Mouse (Mus musculus) spleen, postnatal 36 days (tissue): ENCODE measurements around the gene Mapk11.

Experiments
- DNase-seq, 2 experiments: peaks; one replicate each; pipeline ENCODE4 v3.0.0; 2022; ENCODE audit warnings: low spot score in 2 of 2, mixed read lengths in 1 of 2

The Mapk11 gene

DNA sequence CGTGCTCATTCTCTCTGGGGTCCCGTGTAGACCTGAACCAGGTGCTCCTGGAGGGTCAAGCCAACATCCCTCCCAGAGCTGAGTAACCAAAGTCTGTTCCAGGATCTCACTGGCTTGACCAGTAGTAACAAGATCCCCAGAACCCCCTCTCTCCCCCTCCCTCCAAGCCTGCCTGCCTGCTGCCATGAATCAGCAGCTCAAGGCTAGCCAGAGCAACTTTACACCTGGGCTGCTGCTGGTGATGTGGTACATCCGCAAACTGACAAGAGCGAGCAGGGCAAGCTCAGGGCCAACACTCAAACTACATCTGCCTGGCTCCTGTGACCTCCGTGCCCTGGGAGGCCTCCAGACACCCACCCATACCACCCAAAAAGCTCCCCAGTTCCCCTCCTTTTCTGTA lies 8.0 kb downstream of the Mapk11 start:
- no peak for DNase-seq

DNA sequence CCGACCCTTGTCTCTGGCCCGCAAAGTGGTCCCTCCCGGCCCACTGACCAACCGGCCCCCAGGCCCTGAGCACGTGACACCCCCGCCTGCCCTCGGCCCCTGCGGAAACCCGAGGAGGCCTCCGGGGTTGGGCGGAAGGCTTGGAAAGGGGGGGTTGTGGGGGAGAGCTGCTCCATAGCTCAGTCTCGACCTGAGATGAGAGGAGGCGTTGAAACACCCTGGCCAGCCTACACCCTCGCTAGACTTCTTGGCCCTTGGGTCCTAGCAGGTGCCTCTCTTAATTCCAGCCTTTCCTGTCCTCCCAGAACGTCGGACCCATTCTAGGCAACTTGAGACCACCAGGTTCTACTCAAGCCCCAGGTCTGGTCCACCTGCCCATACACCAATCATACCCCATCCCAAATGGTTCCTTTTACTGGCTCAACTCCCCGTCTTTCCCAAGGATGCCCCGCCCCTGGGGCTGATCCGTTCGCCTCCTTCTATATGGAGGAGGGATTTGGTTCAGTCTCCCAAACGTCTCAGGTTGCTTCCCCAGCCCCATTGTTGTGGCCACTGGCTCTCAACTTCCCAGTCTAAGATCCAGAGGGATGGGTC lies 8.7 kb downstream of the Mapk11 start, which contains the start of gene Mapk12:
Gene Mapk12 (minus strand): TSS at position 45 of the 594 bp plus-strand sequence.
- no peak for DNase-seq

DNA sequence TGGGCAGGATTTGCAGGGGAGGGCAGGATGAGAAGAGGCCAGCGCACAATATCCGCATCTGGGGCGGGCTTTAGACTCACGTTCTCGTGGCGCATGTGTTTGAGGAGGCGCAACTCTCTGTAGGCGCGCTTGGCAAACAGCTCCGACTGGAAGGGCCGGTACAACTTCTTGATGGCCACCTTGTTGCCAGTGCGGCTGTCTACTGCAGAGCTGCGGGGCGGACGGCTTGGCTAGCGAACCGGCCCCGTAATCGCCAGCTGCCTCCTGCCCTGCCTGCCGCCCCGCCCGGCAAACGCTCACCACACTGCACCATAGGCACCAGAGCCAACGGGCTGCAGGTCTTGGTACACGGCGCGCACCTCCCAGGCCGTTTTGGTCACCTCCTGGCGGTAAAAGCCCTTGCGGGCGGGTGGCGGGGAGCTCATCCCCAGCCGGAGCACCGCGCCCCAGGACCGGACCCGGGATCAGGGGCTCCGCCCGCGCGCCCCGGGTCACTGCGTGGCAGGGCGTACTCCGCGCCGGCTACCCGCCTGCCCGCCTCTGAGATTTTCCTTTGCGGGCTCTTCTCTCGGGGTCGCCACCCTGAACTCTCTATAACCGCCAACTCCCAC lies 9.3 kb downstream of the Mapk11 start:
- DNase-seq: no peak

DNA sequence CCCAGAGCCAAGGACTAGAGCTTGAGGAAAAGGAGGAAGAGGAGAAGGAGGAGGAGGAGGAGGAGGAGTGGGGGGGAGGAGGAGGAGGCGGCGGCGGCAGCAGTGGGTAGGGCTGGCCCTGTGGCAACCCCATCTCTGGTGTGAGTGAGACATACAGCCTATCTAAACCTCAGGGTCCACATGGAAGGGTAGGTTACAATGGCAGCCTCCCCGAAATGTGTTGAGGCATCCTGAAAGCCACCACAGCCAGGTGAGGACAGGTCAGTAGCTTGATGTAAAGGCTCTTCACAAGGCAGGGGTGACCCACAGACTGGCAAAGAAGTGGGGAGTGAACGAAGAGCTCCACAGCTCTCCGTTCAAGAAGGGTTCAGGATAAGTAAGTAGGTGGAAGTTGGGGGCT lies 10.9 kb downstream of the Mapk11 start:
- DNase-seq: no peak

DNA sequence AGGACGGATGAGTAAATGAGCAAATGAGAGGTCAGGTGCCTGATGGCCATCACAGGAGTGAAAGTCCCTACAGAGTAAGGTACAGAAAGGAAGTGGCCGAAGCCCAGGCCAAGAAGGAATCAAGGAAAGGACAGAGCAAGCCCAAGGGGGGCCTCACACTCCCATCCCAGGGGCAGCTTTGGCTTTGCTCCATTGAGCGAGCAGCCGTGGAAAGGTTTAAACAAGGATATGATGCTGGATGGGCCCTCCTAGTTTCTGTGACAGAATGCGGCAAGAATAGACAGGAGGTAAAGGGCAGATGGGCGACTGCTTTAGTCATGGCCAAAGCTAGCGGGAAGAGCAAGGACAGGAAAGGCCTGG lies 11.4 kb downstream of the Mapk11 start:
- DNase-seq: no peak

DNA sequence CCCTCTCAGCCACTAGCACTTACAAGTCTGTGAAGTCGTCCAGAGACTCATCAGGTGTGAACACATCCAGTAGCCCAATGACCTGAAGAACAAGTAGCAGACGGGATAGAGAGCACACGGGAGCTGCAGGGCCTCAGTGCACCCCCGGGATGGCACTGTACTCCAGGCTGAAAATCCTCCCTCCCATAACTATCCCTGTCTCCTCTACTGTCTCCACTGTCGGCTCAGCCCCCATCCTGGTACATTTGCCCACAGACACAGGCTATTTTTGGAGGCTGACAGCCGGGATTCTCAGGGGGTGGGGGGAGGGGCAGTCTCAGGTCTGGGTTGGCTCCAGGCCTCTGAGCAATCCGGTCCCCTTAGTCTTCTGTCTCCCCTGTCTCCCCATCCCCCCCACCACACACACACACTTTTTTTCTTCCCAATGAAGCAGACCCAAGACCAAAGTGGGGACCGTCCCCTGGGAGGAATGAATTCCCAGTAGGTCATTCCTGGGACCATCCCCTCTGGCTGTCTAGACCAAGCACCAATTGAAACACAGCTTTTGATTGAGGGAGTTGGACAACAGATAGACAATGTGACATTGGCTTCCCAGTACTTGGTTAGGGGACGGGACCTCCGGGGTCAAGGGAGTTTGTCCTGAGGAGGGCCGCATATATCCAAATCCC lies 11.9 kb downstream of the Mapk11 start:
- DNase-seq: no peak

DNA sequence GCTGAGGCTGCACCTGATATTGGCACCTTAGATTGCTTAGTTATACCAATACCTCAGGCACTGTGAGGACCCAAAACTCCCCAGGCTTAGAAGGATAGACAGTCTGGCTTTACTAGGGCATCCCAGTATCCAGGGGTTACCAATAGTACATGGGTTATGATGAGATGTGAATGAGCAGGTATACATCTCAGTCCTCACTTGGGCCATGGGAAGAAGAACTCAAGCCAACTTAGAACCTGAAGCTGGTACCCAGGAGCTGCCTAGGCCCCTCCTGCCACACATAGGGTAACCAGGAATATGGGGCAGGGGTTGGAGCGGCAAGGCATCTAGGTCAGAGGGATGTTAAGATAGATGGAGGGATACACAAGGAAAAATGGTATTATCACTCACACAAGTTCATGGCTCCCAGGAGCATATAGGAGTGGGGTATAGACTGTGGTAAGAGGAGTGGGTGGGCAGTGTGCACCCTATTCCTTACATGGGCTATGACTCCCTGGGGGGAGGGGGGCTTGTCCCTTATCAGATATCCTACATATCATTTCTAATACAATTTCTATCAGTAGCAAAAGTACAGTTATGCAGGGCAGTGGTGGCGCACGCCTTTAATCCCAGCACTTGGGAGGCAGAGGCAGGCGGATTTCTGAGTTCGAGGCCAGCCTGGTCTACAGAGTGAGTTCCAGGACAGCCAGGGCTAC lies 12.8 kb downstream of the Mapk11 start:
- no peak for DNase-seq

DNA sequence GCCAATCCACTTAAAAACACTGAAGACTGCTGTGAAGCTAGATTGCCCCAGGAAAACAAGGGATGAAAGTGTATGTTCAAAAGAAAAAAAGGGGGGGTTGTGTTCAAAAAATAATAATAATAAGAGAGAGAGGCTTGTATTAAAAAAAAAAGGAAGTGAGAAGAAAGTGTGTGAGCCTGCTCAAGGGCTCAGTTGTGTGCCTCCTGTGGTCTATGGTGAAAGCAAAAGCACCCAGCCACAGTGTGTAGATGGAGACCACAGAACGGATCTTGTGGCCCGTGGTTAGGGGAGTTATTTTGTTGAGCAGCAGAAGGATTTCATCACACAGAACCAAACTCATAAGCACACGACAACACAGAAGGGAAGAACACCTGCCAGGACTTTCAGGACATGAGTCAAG lies 18.1 kb downstream of the Mapk11 start:
- DNase-seq: peak; percentile 87 to 91

DNA sequence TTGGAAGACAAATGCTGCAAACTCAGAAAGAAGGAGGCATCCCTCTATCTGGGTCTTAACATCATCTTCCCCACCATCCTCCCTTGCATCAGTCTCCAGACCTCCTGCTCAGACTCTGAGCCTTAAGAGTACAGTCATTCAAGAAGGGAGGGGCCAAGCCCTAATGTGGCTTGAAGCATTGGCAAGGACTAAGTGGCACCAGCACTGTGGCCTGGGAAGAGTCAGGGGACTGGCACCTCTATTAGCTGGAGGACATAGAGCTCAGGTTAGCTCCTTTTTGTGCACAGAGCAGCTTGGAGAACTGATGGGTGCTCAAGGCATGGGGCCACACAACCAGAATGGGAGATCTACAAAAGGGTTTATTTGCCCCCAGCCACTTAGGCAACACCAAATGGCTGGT lies 19.2 kb downstream of the Mapk11 start:
- no peak for DNase-seq

DNA sequence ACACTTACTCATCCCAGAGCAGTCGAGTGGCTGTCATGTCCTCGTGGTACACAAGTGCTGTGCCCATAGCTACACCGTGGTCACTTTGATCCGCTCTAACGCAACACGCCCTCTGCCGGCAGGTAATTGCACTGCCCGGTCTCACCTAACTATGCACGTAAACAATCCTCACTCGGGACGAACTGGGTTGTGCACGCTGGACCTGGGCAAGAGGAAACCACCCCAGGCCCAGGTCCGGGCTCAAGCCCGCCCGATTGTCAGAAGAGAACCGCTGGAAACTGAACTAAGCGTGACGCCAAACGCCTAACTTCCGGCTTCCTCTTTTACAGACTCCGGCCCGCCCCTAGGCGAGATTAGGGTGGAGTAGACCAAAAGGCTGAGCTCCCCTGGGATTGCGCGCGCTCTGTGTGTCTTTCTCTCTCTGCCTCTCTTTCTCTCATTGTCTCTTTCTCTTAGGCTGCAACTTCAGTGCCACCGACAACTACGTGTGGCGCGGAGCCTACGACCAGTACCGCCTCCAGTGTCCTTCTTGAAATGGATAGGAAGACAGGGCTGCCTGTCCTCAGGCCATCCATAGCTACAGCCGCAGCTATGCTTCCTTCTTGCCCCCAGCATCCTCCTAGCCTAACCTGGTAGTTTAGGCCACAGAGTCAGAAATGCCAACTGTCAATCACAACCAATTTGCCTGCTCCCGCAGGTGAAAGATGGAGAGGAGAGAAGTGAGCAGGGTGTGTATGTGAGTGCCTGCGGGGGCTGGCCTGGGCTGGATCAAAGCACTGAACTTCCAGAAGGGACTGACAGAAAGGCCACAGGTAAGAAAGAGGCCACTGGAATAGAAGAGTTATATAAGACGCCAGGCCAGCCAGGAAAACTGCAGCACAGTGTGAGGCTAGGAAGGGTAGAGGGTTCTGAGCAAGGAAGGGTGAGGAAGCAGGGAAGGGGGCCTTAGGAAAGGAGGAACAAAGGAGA lies 20.8 kb downstream of the Mapk11 start, which contains the start of gene Hdac10:
Gene Hdac10 (minus strand): TSS at position 319 of the 969 bp plus-strand sequence.
- DNase-seq: peak; percentile 92 to 93

DNA sequence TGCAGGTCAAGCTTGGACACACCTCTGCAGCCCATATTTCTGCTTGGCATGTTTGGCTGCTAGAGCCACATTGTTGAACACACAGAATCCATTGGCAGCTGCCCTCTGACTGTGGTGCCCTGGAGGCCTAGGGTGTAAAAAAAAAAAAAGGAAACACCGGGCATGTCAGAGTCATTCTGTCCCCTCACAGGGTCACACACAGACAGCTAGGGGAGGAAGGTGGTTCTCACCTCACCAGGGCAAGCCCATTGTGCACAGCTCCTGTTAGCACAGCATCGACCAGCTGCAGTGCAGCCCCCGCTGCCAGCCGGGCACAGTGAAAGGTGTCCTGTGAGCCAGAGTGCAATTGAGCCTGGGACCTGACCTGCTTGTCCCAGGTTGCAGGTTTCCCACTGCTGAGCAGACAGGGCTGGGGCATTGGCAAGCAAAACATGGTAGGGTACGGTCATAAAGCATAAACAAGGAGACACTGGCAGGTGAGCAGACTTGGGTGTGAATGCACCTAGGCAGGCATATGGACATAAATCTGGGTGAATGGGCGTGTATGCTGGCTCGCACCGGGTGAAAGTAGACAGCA lies 22.0 kb downstream of the Mapk11 start:
- DNase-seq: no peak

DNA sequence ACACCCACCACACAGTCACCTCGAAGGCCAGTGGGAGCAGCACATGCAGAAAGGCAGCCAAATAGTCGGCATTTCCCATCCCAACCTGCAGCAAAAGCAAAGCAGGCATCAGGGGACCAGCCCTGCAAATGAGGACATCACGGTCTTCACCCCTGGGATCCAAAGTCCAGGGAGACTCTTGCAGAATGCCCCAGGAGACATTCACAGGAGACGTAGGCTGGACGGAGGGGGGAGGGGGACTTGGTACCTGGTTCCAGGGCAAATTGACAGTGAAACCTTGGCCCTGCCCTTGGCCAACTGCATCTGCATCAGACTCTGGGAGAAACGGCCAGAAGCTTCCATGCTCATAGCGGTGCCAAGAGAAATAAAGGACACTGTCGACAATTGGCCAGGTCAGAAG lies 22.8 kb downstream of the Mapk11 start:
- no peak for DNase-seq

DNA sequence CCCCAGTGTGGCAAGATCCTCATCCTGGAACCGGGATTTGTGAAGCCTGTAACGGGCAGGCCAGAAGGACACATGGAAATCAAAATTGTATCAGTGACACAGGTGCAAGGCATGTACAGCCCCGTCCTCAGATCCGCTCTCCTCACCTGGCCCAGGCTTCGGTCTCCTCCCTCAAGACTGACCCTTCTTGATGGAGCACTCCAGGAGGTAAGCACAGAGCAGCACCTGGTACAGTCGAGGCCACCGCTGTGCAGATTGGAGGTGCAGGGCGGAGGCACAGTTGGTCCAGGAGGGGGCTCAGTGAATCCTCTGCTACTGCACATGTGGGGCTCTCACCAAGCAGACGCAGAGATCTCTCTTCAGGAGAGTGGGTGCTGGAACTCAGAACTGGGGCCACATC lies 24.1 kb downstream of the Mapk11 start:
- DNase-seq: no peak

DNA sequence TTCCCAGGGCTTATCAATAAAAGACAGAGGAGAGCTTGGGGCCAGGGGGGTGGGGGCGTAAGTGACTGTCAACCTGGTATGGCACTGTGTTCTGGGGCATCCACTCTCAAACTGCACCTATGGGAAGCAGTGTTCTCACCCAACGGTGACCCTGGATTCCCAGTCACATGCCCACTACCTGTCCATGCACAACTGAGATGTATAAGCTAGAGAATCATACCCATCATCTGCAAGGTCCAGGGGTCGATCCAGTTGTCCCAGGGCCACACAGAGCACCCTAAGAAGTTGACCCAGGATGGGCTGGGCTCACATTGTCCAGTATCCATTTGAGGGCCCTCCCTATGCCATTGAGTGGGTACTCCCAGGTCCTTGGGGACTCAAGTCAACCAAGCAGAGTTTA lies 25.1 kb downstream of the Mapk11 start:
- DNase-seq: no peak

DNA sequence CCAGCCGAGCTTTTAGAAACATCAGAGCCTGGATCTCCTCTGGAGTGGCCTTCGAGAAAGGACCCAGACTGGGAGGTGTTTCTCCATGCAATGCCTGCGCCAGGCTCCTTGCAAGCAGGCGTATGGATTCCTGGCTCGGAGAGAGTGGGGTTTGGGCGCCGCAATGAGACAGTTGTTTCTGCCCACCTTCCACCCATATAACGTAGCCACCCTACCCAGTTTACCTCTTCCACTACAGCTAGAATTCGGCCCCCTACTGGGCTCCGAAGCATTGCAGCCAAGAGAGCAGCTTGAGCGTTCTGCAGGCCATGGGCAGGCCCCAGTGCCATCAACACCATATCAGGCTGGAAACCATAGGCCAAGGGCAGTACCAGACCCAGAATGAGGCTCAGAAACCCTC lies 25.8 kb downstream of the Mapk11 start:
- DNase-seq: no peak

DNA sequence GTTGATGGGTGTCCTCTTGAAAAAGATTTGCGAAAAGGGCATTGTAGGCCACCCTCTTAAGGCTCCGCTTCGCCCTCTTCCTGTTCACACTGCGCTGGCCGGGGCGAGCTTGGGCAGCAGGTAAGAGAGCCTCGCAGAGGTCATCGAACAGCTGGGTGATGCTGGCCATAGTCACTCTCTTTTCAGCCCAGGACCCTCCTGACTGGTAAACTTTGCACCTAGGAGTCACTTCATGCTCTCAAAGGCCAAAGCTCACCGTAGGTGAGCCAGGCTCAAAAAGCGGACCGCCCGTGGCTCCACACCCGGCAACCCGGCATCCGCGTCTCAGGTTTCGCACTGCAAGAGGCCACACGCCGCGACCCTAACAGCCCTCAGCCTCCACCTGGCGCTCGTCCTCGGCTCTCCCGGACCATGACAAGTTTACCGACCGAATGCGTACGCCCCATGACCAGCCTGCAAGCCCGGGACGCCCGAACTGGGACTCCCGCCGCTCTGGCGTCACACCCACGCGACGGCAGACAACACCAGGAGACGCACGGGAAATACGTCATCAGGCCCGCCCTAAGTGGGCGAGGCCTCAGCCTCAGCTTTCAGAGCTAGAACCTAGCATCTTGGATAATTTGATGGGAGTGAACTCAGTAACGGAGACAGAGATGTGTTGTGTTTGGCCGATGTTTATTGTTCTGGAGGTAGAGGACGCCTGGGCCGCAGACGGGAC lies 26.6 kb downstream of the Mapk11 start, which contains the start of gene Tubgcp6:
Gene Tubgcp6 (minus strand): TSS at position 464 of the 718 bp plus-strand sequence.
- peak; percentile 90 to 93 for DNase-seq

DNA sequence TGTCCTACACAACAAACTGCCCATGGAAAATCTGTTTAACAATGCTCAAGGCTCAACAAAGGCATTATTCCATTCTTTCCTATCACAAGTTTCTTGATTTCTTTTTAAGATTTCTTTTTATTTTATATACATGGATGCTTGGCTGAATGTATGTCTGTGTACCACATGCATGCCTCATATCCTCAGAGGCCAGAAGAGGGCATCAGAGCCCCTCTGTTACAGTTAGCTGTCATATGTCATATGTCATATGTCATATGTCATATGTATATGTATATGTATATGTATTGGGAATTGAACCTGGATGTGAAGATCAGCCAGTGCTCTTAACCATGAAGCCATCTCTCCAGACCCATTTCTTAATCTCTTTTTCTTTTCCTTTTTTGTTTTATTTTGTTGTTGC lies 31.4 kb downstream of the Mapk11 start:
- peak; percentile 36 to 52 for DNase-seq

DNA sequence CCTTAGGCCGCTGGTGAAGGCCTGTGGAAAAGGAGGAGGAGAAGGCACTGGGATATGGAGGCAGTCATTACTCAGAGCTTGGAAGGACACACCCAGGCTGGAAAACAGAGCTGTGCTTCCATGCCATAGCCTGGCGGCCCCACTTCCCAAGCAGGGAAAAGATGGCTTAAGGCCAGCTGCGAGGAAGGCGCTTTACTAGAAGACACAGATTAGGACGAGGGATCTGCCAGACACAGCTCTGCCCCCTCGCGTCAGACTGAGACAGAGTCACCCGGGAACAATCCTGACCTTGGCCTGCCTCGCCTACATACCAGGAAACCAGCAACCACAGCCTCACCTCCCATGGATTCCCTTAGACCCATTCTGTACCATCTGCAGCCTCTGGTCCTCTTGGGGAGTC lies 39.3 kb downstream of the Mapk11 start:
- no peak for DNase-seq

DNA sequence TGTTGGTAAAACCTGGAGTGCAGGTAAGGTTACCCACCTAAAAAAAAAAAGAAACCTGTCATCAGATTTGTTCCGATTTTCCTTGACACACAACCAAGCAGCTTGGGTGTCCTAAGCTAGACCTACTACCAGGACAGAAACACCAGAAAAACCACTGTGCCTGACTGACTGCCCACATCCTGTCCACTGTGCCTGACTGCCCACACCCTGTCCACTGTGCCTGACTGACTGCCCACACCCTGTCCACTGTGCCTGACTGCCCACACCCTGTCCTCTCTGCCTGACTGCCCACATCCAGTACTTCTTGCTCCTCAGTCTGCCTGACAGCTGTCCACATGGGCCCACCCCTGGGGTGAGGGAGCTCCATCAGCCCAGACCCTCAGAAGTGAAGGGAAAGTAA lies 42.5 kb downstream of the Mapk11 start:
- no peak for DNase-seq

DNA sequence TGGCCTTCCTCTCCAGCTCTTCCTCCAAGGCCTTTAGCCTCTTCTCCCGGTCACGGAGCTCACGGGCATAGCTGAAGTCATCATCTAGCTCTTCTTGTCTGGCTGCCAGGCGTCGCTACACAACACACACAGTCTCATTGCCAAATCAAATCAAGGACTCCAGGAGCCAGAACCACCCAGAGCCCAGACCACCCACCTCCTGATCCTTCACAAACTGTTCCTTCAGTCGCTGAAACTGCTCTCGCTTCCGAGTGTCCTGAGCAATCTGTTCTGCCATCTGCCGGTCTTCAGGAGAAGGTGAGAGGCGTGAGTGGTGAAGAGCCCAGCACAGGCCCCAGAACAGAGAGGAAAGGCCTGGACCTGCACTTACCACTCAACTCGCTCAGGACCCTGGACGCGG lies 43.4 kb downstream of the Mapk11 start:
- DNase-seq: no peak
